Comparison of ENCODE assay signal across 9 mouse cellular contexts in genomic region chr3:21427408-21428031, GRCm38 (mm10).
DNase-seq lines count a peak whose midpoint lies in the region; ATAC-seq lines count a peak whose summit lies in the region.
"Had no signal": no experiment of that assay in that cellular context is flagged by ENCODE, and none has a peak within 500 bp of the region (broad histone marks: within the 10 kb centered on the region; RNA-seq: fewer than 3 reads in every experiment).

No protein-coding gene starts in this region.

- ATAC-seq in kidney, embryonic 16.5 days (ENCODE audit: low FRiP score, low TSS enrichment), result no peak

- H3K27ac ChIP-seq in kidney, embryonic 16.5 days (ENCODE audit: low read length), result 0 out of 2 replicates have a peak overlapping the region, but pooled peaks have one; percentile 29
- H3K27ac ChIP-seq: neural tube, embryonic 13.5 days had no signal

- 49% methylated on average over 6 of the region's 6 CpGs for WGBS in kidney, embryonic 16.5 days

- H3K27me3 ChIP-seq in kidney, embryonic 16.5 days (ENCODE audit: insufficient read depth, low read length), result no peaks in the 10 kb centered on the region
- H3K27me3 ChIP-seq: neural tube, embryonic 13.5 days had no signal

- DNase-seq in cerebellum, postnatal 14 days, result peak; percentile 17 to 30
- DNase-seq in cerebellum, adult 18-20 months, result no peak
- DNase-seq in kidney, postnatal 25 days, result no peak
- DNase-seq in right cerebral cortex, postnatal 4 days, result peak; percentile 13
- DNase-seq in right cerebral cortex, postnatal 25 days, result no peak
- DNase-seq in mesoderm, embryonic 11.5 days (ENCODE audit: low read depth, low spot score), result peak; percentile 21
- DNase-seq in spleen, postnatal 36 days (ENCODE audit: low spot score in 2 of 2), result no peak

- H3K9ac ChIP-seq in kidney, embryonic 16.5 days (replicated peaks; ENCODE audit: low read length), result no peak overlapping the region
- H3K9ac ChIP-seq: neural tube, embryonic 13.5 days had no signal

- peaks cover 4% of the 10 kb centered on the region; the same call in 1 of the 2 replicates for H3K4me1 ChIP-seq in kidney, embryonic 16.5 days (ENCODE audit: insufficient read depth, low read length)

- no peaks in the 10 kb centered on the region for H3K36me3 ChIP-seq in kidney, embryonic 16.5 days (ENCODE audit: insufficient read depth, low read length)
- H3K36me3 ChIP-seq: neural tube, embryonic 13.5 days had no signal

- no peak overlapping the region for H3K4me3 ChIP-seq in kidney, embryonic 16.5 days (ENCODE audit: low read length)
- H3K4me3 ChIP-seq: neural tube, embryonic 13.5 days had no signal

- no peaks in the 10 kb centered on the region for H3K9me3 ChIP-seq in kidney, embryonic 16.5 days (ENCODE audit: low read length)
- H3K9me3 ChIP-seq: neural tube, embryonic 13.5 days had no signal

- no peak overlapping the region for H3K4me2 ChIP-seq in kidney, embryonic 16.5 days (replicated peaks; ENCODE audit: low read depth, low read length)
- H3K4me2 ChIP-seq: neural tube, embryonic 13.5 days had no signal

Comparison
In these comparisons a context has a peak if more than half of its experiments do, and no peak if none do; other contexts are left out.
1. DNase-seq: peak in cerebellum, postnatal 14 days (2 of 2), right cerebral cortex, postnatal 4 days (single experiment) and mesoderm, embryonic 11.5 days (single experiment); none in cerebellum, adult 18-20 months (0 of 2), kidney, postnatal 25 days (0 of 2), right cerebral cortex, postnatal 25 days (single experiment) and spleen, postnatal 36 days (0 of 2).